Mouse (Mus musculus) embryonic stem cell, embryonic (primary cell): Measurements from ENCODE around the gene Iscu.

Source experiments
- CTCF ChIA-PET, 4 experiments: fragments of 300-600 bp in 2 of 4; fragments of 350-600 bp in 2 of 4; sonication (Branson Sonifier 250); formaldehyde crosslinking; loops; one replicate each; lab custom pipeline; 2022; ENCODE audit warnings: inconsistent platforms in 2 of 4; lab: Charles Lee
- POLR2A ChIA-PET, 4 experiments: fragments of 300-600 bp in 2 of 4; fragments of 350-600 bp in 2 of 4; sonication (Branson Sonifier 250); formaldehyde crosslinking; loops; one replicate each; lab custom pipeline; 2022; ENCODE audit warnings: antibody characterized with exemption in 4 of 4, inconsistent platforms in 1 of 4; lab: Charles Lee

Gene Iscu

GRCm38 (mm10) chr5:113773664-113774063, 1.1 kb downstream of the Iscu start:
- POLR2A ChIA-PET, result interaction anchor here (0.5 to 4.7 kb wide), 50 partner anchors 9 to 493 kb away, joined by 3 to 37 read pairs (median 4); partner anchors contain the start of gene Ficd (in 2 of the 4)
- CTCF ChIA-PET, result interaction anchor here (0.5 to 6.7 kb wide), 62 partner anchors 8 to 1283 kb away, joined by 3 to 113 read pairs (median 4); partner anchors contain the start of genes Tmem119 (in 2 of the 4), Coro1c (in 1 of the 4), Tmem211 (in 1 of the 4) and Wscd2 (in 1 of the 4)

GRCm38 (mm10) chr5:113775585-113775984, 3.0 kb downstream of the Iscu start:
- CTCF ChIA-PET, result interaction anchor here in 2 of 4 experiments (0.7 to 6.7 kb wide), 5 partner anchors 33 to 378 kb away, joined by 3 to 113 read pairs (median 6); no protein-coding TSS in a partner anchor

GRCm38 (mm10) chr5:113776128-113776895, 3.8 kb downstream of the Iscu start:
- POLR2A ChIA-PET, result interaction anchor here in 2 of 4 experiments (1.2 to 1.3 kb wide), 2 partner anchors 8 to 96 kb away, joined by 3 read pairs; no protein-coding TSS in a partner anchor
- CTCF ChIA-PET, result interaction anchor here in 3 of 4 experiments (0.6 to 6.7 kb wide), 6 partner anchors 29 to 200 kb away, joined by 3 to 113 read pairs (median 6); no protein-coding TSS in a partner anchor

More at GRCm38 (mm10) chr5:113775585-113775984, 3.0 kb downstream of the Iscu start:
- POLR2A ChIA-PET, result interaction anchor here in 2 of 4 experiments (0.7 to 1.3 kb wide), 4 partner anchors 8 to 97 kb away, joined by 3 to 4 read pairs (median 3); no protein-coding TSS in a partner anchor

GRCm38 (mm10) chr5:113776896-113777226, 4.3 kb downstream of the Iscu start:
- ChIA-PET POLR2A (interaction anchor here in 1 of 4 experiments (1.2 kb wide), 1 partner anchor 96 kb away, joined by 3 read pairs; no protein-coding TSS in a partner anchor), CTCF (interaction anchor here in 1 of 4 experiments (1.0 to 2.2 kb wide), 3 partner anchors 29 to 68 kb away, joined by 3 to 7 read pairs (median 6); no protein-coding TSS in a partner anchor)

- POLR2A ChIA-PET, result interaction anchor here in 1 of 4 experiments (0.8 to 1.2 kb wide), 3 partner anchors 11 to 96 kb away, joined by 3 read pairs; partner anchors contain the start of gene Ficd
- CTCF ChIA-PET, result interaction anchor here in 1 of 4 experiments (0.6 kb wide), 1 partner anchor 492 kb away, joined by 3 read pairs; no protein-coding TSS in a partner anchor
Measured at GRCm38 (mm10) chr5:113777728-113778127, 5.2 kb downstream of the Iscu start.

GRCm38 (mm10) chr5:113779569-113779968, 7.0 kb downstream of the Iscu start:
- ChIA-PET CTCF (no interaction called here), POLR2A (interaction anchor here in 1 of 4 experiments (0.6 kb wide), 1 partner anchor 236 kb away, joined by 3 read pairs; no protein-coding TSS in a partner anchor)

GRCm38 (mm10) chr5:113780082-113780752, 7.7 kb downstream of the Iscu start:
- ChIA-PET CTCF (no interaction called here), POLR2A (no interaction called here)

- ChIA-PET POLR2A (no interaction called here), CTCF (no interaction called here)
Measured at GRCm38 (mm10) chr5:113780763-113781162, 8.2 kb downstream of the Iscu start.

- ChIA-PET POLR2A (interaction anchor here in 3 of 4 experiments (0.6 to 4.3 kb wide), 3 partner anchors 8 to 194 kb away, joined by 3 to 37 read pairs (median 6); partner anchors contain the start of genes Iscu (in 1 of the 3) and Sart3 (in 1 of the 3)), CTCF (interaction anchor here (0.6 to 0.7 kb wide), 6 partner anchors 7 to 690 kb away, joined by 3 to 7 read pairs (median 4); no protein-coding TSS in a partner anchor)
Measured at GRCm38 (mm10) chr5:113781254-113781653, 8.7 kb downstream of the Iscu start.

GRCm38 (mm10) chr5:113781875-113782274, 9.3 kb downstream of the Iscu start:
- CTCF ChIA-PET, result interaction anchor here (0.6 to 2.5 kb wide), 8 partner anchors 8 to 691 kb away, joined by 3 to 7 read pairs (median 4); no protein-coding TSS in a partner anchor
- POLR2A ChIA-PET, result interaction anchor here (0.6 to 4.3 kb wide), 6 partner anchors 9 to 506 kb away, joined by 3 to 37 read pairs (median 4); partner anchors contain the start of genes Iscu (in 2 of the 4), Sart3 (in 2 of the 4) and Coro1c (in 1 of the 4)

GRCm38 (mm10) chr5:113782624-113783023, 10.1 kb downstream of the Iscu start:
- CTCF ChIA-PET, result interaction anchor here in 3 of 4 experiments (0.7 to 2.5 kb wide), 5 partner anchors 9 to 62 kb away, joined by 4 to 7 read pairs (median 6); no protein-coding TSS in a partner anchor
- POLR2A ChIA-PET, result interaction anchor here in 2 of 4 experiments (1.0 to 4.3 kb wide), 5 partner anchors 10 to 507 kb away, joined by 3 to 37 read pairs (median 8); partner anchors contain the start of genes Iscu (in 2 of the 2), Sart3 (in 2 of the 2), Coro1c (in 1 of the 2) and Tmem119 (in 1 of the 2)

- CTCF ChIA-PET, result interaction anchor here in 3 of 4 experiments (1.1 to 2.5 kb wide), 11 partner anchors 10 to 153 kb away, joined by 3 to 15 read pairs (median 6); partner anchors contain the start of gene Iscu (in 1 of the 3)
- POLR2A ChIA-PET, result interaction anchor here in 3 of 4 experiments (0.5 to 4.3 kb wide), 11 partner anchors 8 to 77 kb away, joined by 3 to 37 read pairs (median 4); partner anchors contain the start of genes Iscu (in 2 of the 3), Sart3 (in 2 of the 3), Tmem119 (in 2 of the 3) and Ficd (in 1 of the 3)
Measured at GRCm38 (mm10) chr5:113783581-113784001, 11.0 kb downstream of the Iscu start.

- POLR2A ChIA-PET, result interaction anchor here in 3 of 4 experiments (0.5 to 4.3 kb wide), 12 partner anchors 9 to 146 kb away, joined by 3 to 37 read pairs (median 3); partner anchors contain the start of genes Iscu (in 2 of the 3), Sart3 (in 2 of the 3), Tmem119 (in 2 of the 3) and Ficd (in 1 of the 3)
- CTCF ChIA-PET, result interaction anchor here in 3 of 4 experiments (1.1 to 2.5 kb wide), 11 partner anchors 10 to 153 kb away, joined by 3 to 15 read pairs (median 4); partner anchors contain the start of gene Iscu (in 1 of the 3)
Measured at GRCm38 (mm10) chr5:113784104-113784503, 11.6 kb downstream of the Iscu start.

GRCm38 (mm10) chr5:113786985-113787384, 14.4 kb downstream of the Iscu start:
- POLR2A ChIA-PET, result interaction anchor here in 1 of 4 experiments (1.4 kb wide), 1 partner anchor 13 kb away, joined by 4 read pairs; the partner anchor contains the start of gene Tmem119

GRCm38 (mm10) chr5:113788645-113789044, 16.1 kb downstream of the Iscu start:
- POLR2A ChIA-PET, result interaction anchor here in 3 of 4 experiments (0.6 to 2.1 kb wide), 8 partner anchors 11 to 255 kb away, joined by 3 to 6 read pairs (median 3); partner anchors contain the start of genes Iscu (in 1 of the 3), Sart3 (in 1 of the 3) and Tmem119 (in 1 of the 3)
- CTCF ChIA-PET, result interaction anchor here in 2 of 4 experiments (0.6 to 1.2 kb wide), 5 partner anchors 12 to 415 kb away, joined by 3 to 6 read pairs (median 3); partner anchors contain the start of genes Iscu (in 1 of the 2), Sart3 (in 1 of the 2) and Tmem119 (in 1 of the 2)

More at GRCm38 (mm10) chr5:113786985-113787384, 14.4 kb downstream of the Iscu start:
- CTCF ChIA-PET, result interaction anchor here in 1 of 4 experiments (1.5 kb wide), 1 partner anchor 39 kb away, joined by 3 read pairs; no protein-coding TSS in a partner anchor
